Mouse (Mus musculus) neural tube, embryonic 13.5 days (tissue): ENCODE results near the gene Tmem150a. TPM values are rescaled to one million over a fixed set of nuclear protein-coding genes. Genes with fewer than 3 reads are reported as not detected.

ENCODE experiments used
- ATAC-seq: fragments of 200-750 bp; cut with Nextera tagmentation; 2 replicates; pipeline ENCODE4 v1.8.0; 2017; ENCODE audit warnings: low read depth, mild to moderate bottlenecking, moderate TSS enrichment, moderate library complexity
- H3K27ac ChIP-seq: fragments of 300-500 bp; sonication (generic); replicated peaks from 2 replicates; pipeline ENCODE4 v1.5.1; 2015; ENCODE audit warnings: moderate library complexity, mild to moderate bottlenecking, inconsistent platforms
- H3K27me3 ChIP-seq: fragments of 300-500 bp; sonication (generic); 2 replicates; pipeline ENCODE4 v1.6.1; 2015; ENCODE audit warnings: mild to moderate bottlenecking, inconsistent platforms
- H3K36me3 ChIP-seq: fragments of 300-500 bp; sonication (generic); 2 replicates; pipeline ENCODE4 v1.6.1; 2015; ENCODE audit warnings: mild to moderate bottlenecking, inconsistent platforms
- H3K4me1 ChIP-seq: fragments of 300-500 bp; sonication (generic); replicated peaks from 2 replicates; pipeline ENCODE4 v1.6.1; 2015; ENCODE audit warnings: inconsistent platforms
- H3K4me2 ChIP-seq: fragments of 300-500 bp; sonication (generic); 2 replicates; pipeline ENCODE4 v1.6.1; 2015; ENCODE audit warnings: inconsistent platforms, mild to moderate bottlenecking, moderate library complexity
- H3K4me3 ChIP-seq: fragments of 300-500 bp; sonication (generic); 2 replicates; pipeline ENCODE4 v1.5.1; 2015; ENCODE audit warnings: mild to moderate bottlenecking, inconsistent platforms
- H3K9ac ChIP-seq: fragments of 300-500 bp; sonication (generic); 2 replicates; pipeline ENCODE4 v1.6.1; 2015; ENCODE audit warnings: moderate library complexity, mild to moderate bottlenecking, inconsistent platforms
- H3K9me3 ChIP-seq: fragments of 300-500 bp; sonication (generic); 2 replicates; pipeline ENCODE4 v1.6.1; 2016; ENCODE audit warnings: inconsistent platforms
- WGBS: fragments of 180-500 bp; shearing (Covaris S2); methylation state at CpG from one replicate; pipeline ENCODE4 v1.1.7; 2015; 5-methylcytosine and 5-hydroxymethylcytosine counted together
- polyA plus RNA-seq: library from polyadenylated mRNA; unstranded; fragments of >200 nt; fragmentation: Nextera tagmentation; extraction: Ambion mirVana; gene quantifications from 2 replicates; pipeline ENCODE4 v1.2.1, GENCODE M21; 2015

Tmem150a gene
- polyA plus RNA-seq, 1 experiment from 2014 or later = 21.4 TPM

- Histone ChIP-seq H3K4me3 (peak overlapping the region; percentile 65), H3K36me3 (peaks cover 39% of the 10 kb centered on the region), H3K9ac (peak overlapping the region; percentile 83), H3K9me3 (no peaks in the 10 kb centered on the region), H3K4me1 (peaks cover 37% of the 10 kb centered on the region), H3K27ac (0 out of 2 replicates have a peak overlapping the region, but pooled peaks have one; percentile 61), H3K27me3 (no peaks in the 10 kb centered on the region), H3K4me2 (peak overlapping the region; percentile 93)
- 30% methylated on average over 8 of the region's 8 CpGs for WGBS
- peak; percentile 12 for ATAC-seq
Observed at GRCm38 (mm10) chr6:72356001-72356532, 820 bp downstream of the Tmem150a start.

- no peak for ATAC-seq
- peaks cover 34% of the 10 kb centered on the region for H3K36me3 ChIP-seq
- peaks cover 45% of the 10 kb centered on the region for H3K4me1 ChIP-seq
Observed at GRCm38 (mm10) chr6:72357164-72358079, 2.2 kb downstream of the Tmem150a start.

GRCm38 (mm10) chr6:72358086-72358764 lies 3.0 kb downstream of the Tmem150a start:
- H3K9ac ChIP-seq = no peak overlapping the region
- 90% methylated on average over 10 of the region's 10 CpGs for WGBS
- H3K27ac ChIP-seq = no peak overlapping the region
- H3K4me1 ChIP-seq = peaks cover 51% of the 10 kb centered on the region
- H3K9me3 ChIP-seq = no peaks in the 10 kb centered on the region
- H3K27me3 ChIP-seq = no peaks in the 10 kb centered on the region
- peaks cover 34% of the 10 kb centered on the region for H3K36me3 ChIP-seq
- H3K4me3 ChIP-seq = no peak overlapping the region
- H3K4me2 ChIP-seq = no peak overlapping the region
- no peak for ATAC-seq

More at GRCm38 (mm10) chr6:72357164-72358079, 2.2 kb downstream of the Tmem150a start:
- no peaks in the 10 kb centered on the region for H3K9me3 ChIP-seq
- no peaks in the 10 kb centered on the region for H3K27me3 ChIP-seq
- 81% methylated on average over 5 of the region's 5 CpGs for WGBS
- H3K4me2 ChIP-seq = no peak overlapping the region
- no peak overlapping the region for H3K4me3 ChIP-seq
- H3K27ac ChIP-seq = no peak overlapping the region
- no peak overlapping the region; the same call in 1 of the 2 replicates for H3K9ac ChIP-seq

DNA sequence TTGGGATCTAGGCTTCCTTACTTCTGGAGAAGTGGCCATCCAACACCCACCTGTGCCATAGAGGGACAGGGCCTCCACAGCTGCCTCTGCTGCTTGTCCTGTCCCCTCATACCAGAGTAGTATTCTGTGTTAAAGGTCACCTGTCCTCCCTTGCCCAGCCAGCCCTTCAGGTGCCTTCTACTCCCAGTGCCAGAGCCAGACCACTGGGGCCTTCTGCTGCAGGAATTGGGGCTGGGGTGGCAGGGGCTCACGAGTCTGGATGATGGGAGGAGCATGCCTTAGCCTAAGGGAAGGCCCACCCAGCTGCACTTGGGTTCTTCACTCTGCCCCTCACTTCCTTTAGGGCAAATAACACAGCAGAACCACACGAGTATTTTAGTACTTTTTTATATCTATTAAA lies 4.1 kb downstream of the Tmem150a start:
- H3K4me3 ChIP-seq = no peak overlapping the region
- no peaks in the 10 kb centered on the region for H3K27me3 ChIP-seq
- WGBS = 74% methylated on average over 2 of the region's 2 CpGs
- ATAC-seq = no peak
- peaks cover 34% of the 10 kb centered on the region for H3K36me3 ChIP-seq
- no peak overlapping the region for H3K9ac ChIP-seq
- no peak overlapping the region for H3K4me2 ChIP-seq
- H3K4me1 ChIP-seq = peaks cover 50% of the 10 kb centered on the region
- no peaks in the 10 kb centered on the region for H3K9me3 ChIP-seq
- H3K27ac ChIP-seq = no peak overlapping the region

- WGBS = 85% methylated on average over 11 of the region's 11 CpGs
- Histone ChIP-seq H3K27ac (no peak overlapping the region), H3K36me3 (peaks cover 34% of the 10 kb centered on the region), H3K9ac (no peak overlapping the region), H3K4me2 (0 out of 2 replicates have a peak overlapping the region, but pooled peaks have one; percentile 86), H3K9me3 (no peaks in the 10 kb centered on the region), H3K27me3 (no peaks in the 10 kb centered on the region), H3K4me3 (no peak overlapping the region; the same call in 1 of the 2 replicates), H3K4me1 (peaks cover 43% of the 10 kb centered on the region)
- ATAC-seq = no peak
Observed at GRCm38 (mm10) chr6:72359891-72360598, 4.8 kb downstream of the Tmem150a start.

DNA sequence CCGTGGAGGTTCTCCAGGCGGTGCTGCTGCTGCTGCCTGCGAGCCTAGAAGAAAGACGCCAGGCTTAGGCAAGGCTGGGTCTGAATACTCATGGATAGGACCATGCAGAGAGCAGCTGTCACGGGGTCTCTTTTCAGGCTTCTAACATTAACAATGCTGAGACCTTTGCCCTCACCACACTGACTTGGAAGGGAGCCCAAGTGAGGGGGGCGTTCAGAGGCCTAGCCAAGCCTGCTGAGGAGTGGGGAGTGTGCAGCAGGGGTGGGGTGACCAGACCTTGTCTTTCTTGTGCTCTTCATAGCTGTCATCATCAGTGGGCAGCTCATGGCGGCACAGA lies 5.3 kb downstream of the Tmem150a start:
- Histone ChIP-seq H3K27ac (no peak overlapping the region), H3K4me1 (peaks cover 41% of the 10 kb centered on the region), H3K4me2 (peak overlapping the region; percentile 86; the same call in 1 of the 2 replicates), H3K27me3 (no peaks in the 10 kb centered on the region), H3K9ac (no peak overlapping the region), H3K4me3 (peak overlapping the region; percentile 66; the same call in 1 of the 2 replicates), H3K36me3 (peaks cover 34% of the 10 kb centered on the region), H3K9me3 (no peaks in the 10 kb centered on the region)
- WGBS = 72% methylated on average over 7 of the region's 7 CpGs
- no peak for ATAC-seq

DNA sequence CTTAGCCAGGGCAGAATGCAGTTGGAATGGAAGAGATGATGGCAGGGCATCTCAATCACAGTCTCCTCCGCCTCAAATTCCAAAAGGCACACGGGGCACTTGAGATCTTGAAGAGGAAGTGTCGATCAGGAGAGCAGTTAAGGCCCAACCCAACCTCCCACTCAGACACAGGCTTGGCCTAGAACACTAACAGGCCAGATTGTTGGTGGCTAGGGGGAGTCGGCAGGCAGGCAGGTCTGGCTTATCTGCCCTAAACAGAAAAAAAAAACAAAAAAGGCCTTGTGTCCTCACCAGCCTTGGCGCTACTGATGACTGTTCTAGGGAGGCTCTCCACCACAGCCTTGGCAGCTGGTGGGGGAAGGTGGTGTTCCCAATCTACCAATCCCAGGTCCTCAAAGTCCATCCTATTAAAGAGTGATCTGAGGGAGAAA lies 5.9 kb downstream of the Tmem150a start:
- H3K9ac ChIP-seq = peak overlapping the region; percentile 76
- H3K27ac ChIP-seq = no peak overlapping the region
- peaks cover 34% of the 10 kb centered on the region for H3K36me3 ChIP-seq
- WGBS = 72% methylated on average over 5 of the region's 5 CpGs
- H3K4me2 ChIP-seq = peak overlapping the region; percentile 86
- peak overlapping the region; percentile 66 for H3K4me3 ChIP-seq
- no peaks in the 10 kb centered on the region for H3K9me3 ChIP-seq
- peaks cover 35% of the 10 kb centered on the region for H3K4me1 ChIP-seq
- ATAC-seq = no peak
- no peaks in the 10 kb centered on the region for H3K27me3 ChIP-seq

GRCm38 (mm10) chr6:72362132-72363028 lies 7.1 kb downstream of the Tmem150a start:
- Histone ChIP-seq H3K4me3 (peak overlapping the region; percentile 66), H3K36me3 (peaks cover 34% of the 10 kb centered on the region), H3K27ac (peak overlapping the region; percentile 83), H3K4me1 (peaks cover 25% of the 10 kb centered on the region), H3K27me3 (no peaks in the 10 kb centered on the region), H3K9me3 (no peaks in the 10 kb centered on the region), H3K4me2 (peak overlapping the region; percentile 86), H3K9ac (peak overlapping the region; percentile 76)
- under 1% methylated on average over 42 of the region's 42 CpGs for WGBS
- ATAC-seq = peak; percentile 98

- WGBS = 54% methylated on average over 7 of the region's 7 CpGs
- Histone ChIP-seq H3K9me3 (no peaks in the 10 kb centered on the region), H3K27ac (no peak overlapping the region), H3K9ac (no peak overlapping the region), H3K4me2 (no peak overlapping the region), H3K4me1 (peaks cover 24% of the 10 kb centered on the region), H3K36me3 (peaks cover 18% of the 10 kb centered on the region), H3K27me3 (no peaks in the 10 kb centered on the region), H3K4me3 (no peak overlapping the region)
- ATAC-seq = no peak
Observed at GRCm38 (mm10) chr6:72364009-72364408, 8.8 kb downstream of the Tmem150a start.

- Histone ChIP-seq H3K27ac (no peak overlapping the region), H3K36me3 (peaks cover 8% of the 10 kb centered on the region), H3K4me1 (peaks cover 24% of the 10 kb centered on the region), H3K9me3 (no peaks in the 10 kb centered on the region), H3K4me3 (no peak overlapping the region), H3K4me2 (no peak overlapping the region), H3K27me3 (no peaks in the 10 kb centered on the region), H3K9ac (no peak overlapping the region)
- WGBS = 64% methylated on average over 6 of the region's 6 CpGs
- no peak for ATAC-seq
Observed at GRCm38 (mm10) chr6:72364985-72365384, 9.7 kb downstream of the Tmem150a start.

- Histone ChIP-seq H3K4me2 (no peak overlapping the region), H3K4me1 (peaks cover 19% of the 10 kb centered on the region), H3K27me3 (no peaks in the 10 kb centered on the region), H3K4me3 (no peak overlapping the region), H3K9me3 (no peaks in the 10 kb centered on the region), H3K27ac (no peak overlapping the region), H3K9ac (no peak overlapping the region), H3K36me3 (no peaks in the 10 kb centered on the region)
- WGBS = 72% methylated on average over 3 of the region's 3 CpGs
- ATAC-seq = no peak
Observed at GRCm38 (mm10) chr6:72366304-72366703, 11.1 kb downstream of the Tmem150a start.
